Mouse (Mus musculus) adrenal gland, postnatal 25 days (tissue): Measurements from ENCODE around the gene Serpinb8. TPM values are rescaled to one million over a fixed set of nuclear protein-coding genes. Genes with fewer than 3 reads are reported as not detected.

ENCODE experiments used
- DNase-seq: peaks from one replicate; pipeline ENCODE4 v3.0.0; 2021; ENCODE audit warnings: mixed read lengths
- total RNA-seq: library from RNA; stranded (reverse); gene quantifications from 2 replicates; pipeline ENCODE4 v1.2.3, GENCODE M21; 2021

Gene Serpinb8
- total RNA-seq, 1 experiment from 2014 or later = 5.2 TPM

- no peak for DNase-seq
These were observed 55.3 kb downstream of the Serpinb8 start for GRCm38 (mm10) chr1:107645086-107645485.

- no peak for DNase-seq
These were observed 67.9 kb downstream of the Serpinb8 start for GRCm38 (mm10) chr1:107657689-107658088.

Other genes with a start within 250 kb of the Serpinb8 start
- gene Serpinb11, start 228.8 kb upstream of the Serpinb8 start, total RNA-seq = not detected in 2 replicates
- not detected in 2 replicates for gene Serpinb7, start 190.4 kb upstream of the Serpinb8 start, total RNA-seq
- not detected in 2 replicates for gene Serpinb2, start 78.6 kb upstream of the Serpinb8 start, total RNA-seq